Mouse (Mus musculus) thymus, adult 2 months (tissue): ENCODE data around the gene Klhl2. TPM values are rescaled to one million over a fixed set of nuclear protein-coding genes. Genes with fewer than 3 reads are reported as not detected.

Experiments
- DNase-seq: peaks from one replicate; pipeline ENCODE4 v3.0.0; 2021
- H3K27ac ChIP-seq: fragments of 200-500 bp; 2 replicates; pipeline ENCODE4 v1.5.1; 2012; ENCODE audit warnings: low read length, control low read depth; ENCODE audit not compliant: control insufficient read depth, insufficient read depth
- H3K27me3 ChIP-seq: fragments of 200-500 bp; 2 replicates; pipeline ENCODE4 v1.6.1; 2012; ENCODE audit warnings: mild to moderate bottlenecking, low read length, moderate library complexity, mixed read lengths; ENCODE audit not compliant: control insufficient read depth, insufficient read depth
- H3K36me3 ChIP-seq: fragments of 200-500 bp; 2 replicates; pipeline ENCODE4 v1.6.1; 2012; ENCODE audit warnings: mild to moderate bottlenecking, low read length, moderate library complexity; ENCODE audit not compliant: control insufficient read depth, insufficient read depth
- H3K4me1 ChIP-seq: fragments of 200-500 bp; replicated peaks from 2 replicates; pipeline ENCODE4 v1.6.1; 2012; ENCODE audit warnings: low read length; ENCODE audit not compliant: control insufficient read depth, insufficient read depth
- H3K4me3 ChIP-seq: fragments of 200-500 bp; 2 replicates; pipeline ENCODE4 v1.5.1; 2012; ENCODE audit warnings: mild to moderate bottlenecking, low read length, control low read depth, moderate library complexity; ENCODE audit not compliant: control insufficient read depth, insufficient read depth
- CTCF ChIP-seq: fragments of 200-500 bp; IDR thresholded peaks from 2 replicates; pipeline ENCODE4 v1.5.1; 2012; ENCODE audit warnings: mild to moderate bottlenecking, control low read depth, low read length, moderate library complexity, borderline replicate concordance; ENCODE audit not compliant: control insufficient read depth, poor library complexity, insufficient read depth; ENCODE audit errors: extremely low read depth
- POLR2A ChIP-seq: fragments of 200-500 bp; IDR thresholded peaks from 2 replicates; pipeline ENCODE4 v1.6.1; 2012; ENCODE audit warnings: mild to moderate bottlenecking, low read length, control low read depth, moderate library complexity; ENCODE audit not compliant: control insufficient read depth, poor library complexity, insufficient read depth; ENCODE audit errors: extremely low read depth
- WGBS: fragments of 180-500 bp; shearing (Covaris S2); methylation state at CpG from one replicate; pipeline ENCODE4 v1.1.7; 2018; 5-methylcytosine and 5-hydroxymethylcytosine counted together
- polyA plus RNA-seq: library from polyadenylated mRNA; depleted of rRNA; stranded (reverse); fragments of >200 nt; gene quantifications from 2 replicates; pipeline ENCODE4 v1.2.3, GENCODE M21; 2012

Klhl2 gene
- polyA plus RNA-seq, 1 experiment = 8.2 TPM

GRCm38 (mm10) chr8:64823905-64824304 is 25.9 kb downstream of the Klhl2 start:
- TF ChIP-seq POLR2A = no peak
- no peak for TF ChIP-seq CTCF
- no peaks in the 10 kb centered on the region for H3K27me3 ChIP-seq
- WGBS = 97% methylated on average over 11 of the region's 11 CpGs
- H3K36me3 ChIP-seq = no peaks in the 10 kb centered on the region
- no peak for DNase-seq
- no peak overlapping the region for H3K27ac ChIP-seq
- peaks cover 3% of the 10 kb centered on the region; the same call in 1 of the 2 replicates for H3K4me1 ChIP-seq
- H3K4me3 ChIP-seq = no peak overlapping the region

DNA sequence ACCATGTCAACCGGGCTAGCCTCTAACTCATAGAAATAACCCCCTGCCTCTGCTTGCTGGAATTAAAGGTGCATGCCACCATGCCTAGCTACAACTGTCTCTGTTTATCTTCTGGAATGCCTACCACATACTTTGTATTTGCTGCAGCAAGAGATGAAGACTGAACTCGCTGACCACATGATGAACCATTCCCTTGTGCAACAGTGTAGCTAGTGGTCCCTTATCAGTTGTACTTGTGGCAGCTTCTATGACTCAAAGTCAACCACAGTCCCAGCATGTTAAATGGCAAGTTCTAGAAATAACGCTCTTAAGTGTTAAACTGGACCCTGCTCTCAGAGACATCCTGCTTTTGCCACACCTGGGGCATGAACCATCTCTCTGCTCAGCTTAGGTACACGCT is 28.9 kb downstream of the Klhl2 start:
- no peaks in the 10 kb centered on the region for H3K36me3 ChIP-seq
- H3K4me3 ChIP-seq = no peak overlapping the region
- WGBS = 96% methylated on average over 4 of the region's 4 CpGs
- no peak overlapping the region for H3K27ac ChIP-seq
- H3K4me1 ChIP-seq = no peaks in the 10 kb centered on the region
- TF ChIP-seq POLR2A = no peak
- TF ChIP-seq CTCF = no peak
- no peak for DNase-seq
- no peaks in the 10 kb centered on the region for H3K27me3 ChIP-seq

- Histone ChIP-seq H3K4me1 (no peaks in the 10 kb centered on the region), H3K27me3 (no peaks in the 10 kb centered on the region), H3K36me3 (no peaks in the 10 kb centered on the region), H3K27ac (no peak overlapping the region), H3K4me3 (no peak overlapping the region)
- 97% methylated on average over 9 of the region's 9 CpGs for WGBS
- DNase-seq = no peak
- TF ChIP-seq CTCF = no peak
- no peak for TF ChIP-seq POLR2A
Observed at GRCm38 (mm10) chr8:64811790-64812189, 38.0 kb downstream of the Klhl2 start.

DNA sequence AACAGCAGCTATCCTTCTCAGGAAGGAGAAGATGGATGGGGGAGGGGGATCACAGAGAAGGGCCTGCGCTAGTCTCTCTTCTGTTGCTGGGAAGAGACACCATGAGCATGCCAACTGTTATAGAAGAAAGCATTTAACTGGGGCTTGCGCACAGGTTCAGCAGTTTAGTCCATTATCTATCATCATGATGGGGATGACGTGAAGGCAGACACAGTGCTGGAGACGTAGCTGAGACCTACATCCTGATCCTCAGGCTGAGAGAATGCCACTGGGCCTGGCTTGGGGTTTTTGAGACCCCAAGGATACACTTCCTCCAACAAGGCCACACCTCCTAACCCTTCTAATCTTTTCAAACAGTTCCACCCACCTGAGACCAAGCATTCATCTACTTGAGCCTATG is 38.7 kb downstream of the Klhl2 start:
- no peaks in the 10 kb centered on the region for H3K36me3 ChIP-seq
- no peak overlapping the region for H3K27ac ChIP-seq
- 94% methylated on average over 4 of the region's 4 CpGs for WGBS
- H3K27me3 ChIP-seq = no peaks in the 10 kb centered on the region
- H3K4me3 ChIP-seq = no peak overlapping the region
- DNase-seq = no peak
- H3K4me1 ChIP-seq = no peaks in the 10 kb centered on the region
- TF ChIP-seq POLR2A = no peak
- no peak for TF ChIP-seq CTCF

GRCm38 (mm10) chr8:64806558-64806957 is 43.3 kb downstream of the Klhl2 start:
- Histone ChIP-seq H3K4me1 (no peaks in the 10 kb centered on the region), H3K4me3 (no peak overlapping the region), H3K27me3 (no peaks in the 10 kb centered on the region), H3K27ac (no peak overlapping the region), H3K36me3 (no peaks in the 10 kb centered on the region)
- no peak for DNase-seq
- WGBS = 100% methylated on average over 3 of the region's 3 CpGs
- TF ChIP-seq POLR2A (no peak), CTCF (no peak)

DNA sequence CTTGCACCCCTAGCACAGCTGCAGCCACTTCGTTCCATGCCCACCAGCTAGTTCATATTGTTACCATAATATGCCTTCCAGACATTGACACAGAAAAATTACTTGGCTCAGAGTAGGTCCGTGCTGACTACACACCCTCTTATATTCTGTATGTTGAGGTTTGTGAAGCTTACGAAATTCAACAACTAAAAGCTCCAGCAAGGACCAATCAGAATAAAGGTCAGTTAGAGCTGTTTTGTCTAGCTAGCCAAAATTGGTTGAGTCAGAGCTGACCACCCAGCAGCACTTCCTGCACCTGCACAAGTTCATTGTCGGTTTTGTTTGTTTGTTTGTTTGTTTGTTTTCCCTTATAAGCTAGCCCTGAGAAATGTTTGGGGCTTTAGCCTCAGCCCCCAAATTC is 44.8 kb downstream of the Klhl2 start:
- Histone ChIP-seq H3K27ac (no peak overlapping the region), H3K4me1 (no peaks in the 10 kb centered on the region), H3K36me3 (no peaks in the 10 kb centered on the region), H3K27me3 (no peaks in the 10 kb centered on the region), H3K4me3 (no peak overlapping the region)
- DNase-seq = no peak
- 89% methylated on average over 4 of the region's 4 CpGs for WGBS
- TF ChIP-seq CTCF (no peak), POLR2A (no peak)

- no peak for DNase-seq
- Histone ChIP-seq H3K4me3 (no peak overlapping the region), H3K36me3 (no peaks in the 10 kb centered on the region), H3K4me1 (no peaks in the 10 kb centered on the region), H3K27ac (no peak overlapping the region), H3K27me3 (no peaks in the 10 kb centered on the region)
- TF ChIP-seq POLR2A (no peak), CTCF (no peak)
- 97% methylated on average over 8 of the region's 8 CpGs for WGBS
Observed at GRCm38 (mm10) chr8:64799306-64799705, 50.5 kb downstream of the Klhl2 start.
